Mouse (Mus musculus): ENCODE measurements around the gene Icam4. TPM values are rescaled to one million over a fixed set of nuclear protein-coding genes. Genes with fewer than 3 reads are reported as not detected.

The Icam4 gene
- polyA plus RNA-seq, 1 experiment, result 8.1 TPM

DNA sequence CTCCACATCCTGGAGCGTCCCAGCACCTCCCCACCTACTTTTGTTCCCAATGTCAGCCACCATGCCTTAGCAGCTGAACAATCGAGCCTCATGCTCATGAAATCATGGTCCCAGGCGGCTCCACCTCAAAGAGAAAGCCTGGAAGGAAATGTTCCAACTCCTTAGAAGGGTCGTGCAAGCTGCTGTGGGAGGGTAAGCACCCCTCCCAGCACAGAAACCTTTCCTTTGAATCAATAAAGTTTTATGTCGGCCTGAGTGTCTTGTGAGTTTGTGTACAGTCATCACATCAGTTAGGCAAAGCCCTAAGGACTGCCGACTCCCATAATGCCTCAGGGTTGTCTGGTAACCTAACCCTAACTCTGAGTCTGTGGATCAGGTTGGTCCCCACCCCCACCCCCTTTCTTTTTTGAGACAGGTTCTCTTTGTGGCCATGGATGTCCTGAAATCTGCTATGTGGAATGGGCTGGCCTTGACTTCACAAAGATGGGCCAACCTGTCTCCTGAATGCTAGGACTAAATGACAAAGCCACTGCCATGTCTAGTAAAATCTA, 538 bp upstream of the Icam4 start:
- Histone ChIP-seq H3K4me3 (ENCODE audit: extremely low read depth, insufficient read depth, insufficient read length) (no peak overlapping the region), H3K27ac (ENCODE audit: insufficient read depth, low read length) (no peak overlapping the region; the same call in 1 of the 2 replicates), H3K36me3 (ENCODE audit: control insufficient read depth, insufficient read depth, low read length) (peaks cover 32% of the 10 kb centered on the region), H3K4me1 (ENCODE audit: control insufficient read depth, insufficient read depth, insufficient read length) (peaks cover 22% of the 10 kb centered on the region), H3K27me3 (ENCODE audit: control insufficient read depth, insufficient read depth, low read length) (peaks cover 6% of the 10 kb centered on the region; the same call in 1 of the 2 replicates)
- 82% methylated on average over 6 of the region's 6 CpGs for WGBS
- no peak for TF ChIP-seq CTCF (IDR thresholded peaks at IDR 0.05; ENCODE audit: extremely low read depth, insufficient read depth, insufficient read length, insufficient replicate concordance)
- TF ChIP-seq POLR2A (IDR thresholded peaks at IDR 0.05; ENCODE audit: low read depth, low read length), result no peak
- DNase-seq (ENCODE audit: low read depth in 1 of 2, low spot score in 2 of 2), result no peak

DNA sequence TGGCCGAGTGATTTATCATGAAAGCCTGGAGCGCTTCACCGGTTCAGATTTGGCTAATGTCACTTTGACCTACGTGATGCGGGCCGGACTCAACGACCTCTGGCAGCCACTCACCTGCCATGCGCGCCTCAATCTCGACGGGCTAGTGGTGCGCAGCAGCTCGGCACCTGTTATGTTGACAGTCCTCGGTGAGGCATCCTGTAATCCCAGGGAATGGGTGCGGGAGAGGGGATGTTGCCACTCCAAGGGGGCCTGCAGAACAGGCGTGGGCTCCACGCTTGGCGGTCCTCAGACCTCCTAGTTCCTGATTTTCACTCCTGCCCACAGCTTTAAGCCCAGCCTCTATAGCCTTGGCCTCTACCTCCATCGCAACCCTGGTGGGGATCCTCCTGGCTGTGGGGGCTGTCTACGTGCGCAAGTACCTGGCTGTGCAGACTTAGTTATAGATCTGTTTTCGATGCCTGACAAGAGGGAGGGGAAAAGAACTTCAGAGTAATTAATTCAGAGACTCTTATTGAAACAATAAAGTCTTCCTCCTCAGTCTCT, 955 bp downstream of the Icam4 start:
- peak overlapping the region; percentile 34; the same call in 1 of the 2 replicates for H3K27ac ChIP-seq (ENCODE audit: insufficient read depth, low read length)
- peaks cover 22% of the 10 kb centered on the region for H3K4me1 ChIP-seq (ENCODE audit: control insufficient read depth, insufficient read depth, insufficient read length)
- 22% methylated on average over 22 of the region's 22 CpGs for WGBS
- TF ChIP-seq POLR2A (IDR thresholded peaks at IDR 0.05; ENCODE audit: low read depth, low read length), result no peak
- no peak for TF ChIP-seq CTCF (IDR thresholded peaks at IDR 0.05; ENCODE audit: extremely low read depth, insufficient read depth, insufficient read length, insufficient replicate concordance)
- DNase-seq (ENCODE audit: low read depth in 1 of 2, low spot score in 2 of 2), result no peak
- peaks cover 14% of the 10 kb centered on the region for H3K27me3 ChIP-seq (ENCODE audit: control insufficient read depth, insufficient read depth, low read length)
- peak overlapping the region; percentile 26 for H3K4me3 ChIP-seq (ENCODE audit: extremely low read depth, insufficient read depth, insufficient read length)
- H3K36me3 ChIP-seq (ENCODE audit: control insufficient read depth, insufficient read depth, low read length), result peaks cover 25% of the 10 kb centered on the region

DNA sequence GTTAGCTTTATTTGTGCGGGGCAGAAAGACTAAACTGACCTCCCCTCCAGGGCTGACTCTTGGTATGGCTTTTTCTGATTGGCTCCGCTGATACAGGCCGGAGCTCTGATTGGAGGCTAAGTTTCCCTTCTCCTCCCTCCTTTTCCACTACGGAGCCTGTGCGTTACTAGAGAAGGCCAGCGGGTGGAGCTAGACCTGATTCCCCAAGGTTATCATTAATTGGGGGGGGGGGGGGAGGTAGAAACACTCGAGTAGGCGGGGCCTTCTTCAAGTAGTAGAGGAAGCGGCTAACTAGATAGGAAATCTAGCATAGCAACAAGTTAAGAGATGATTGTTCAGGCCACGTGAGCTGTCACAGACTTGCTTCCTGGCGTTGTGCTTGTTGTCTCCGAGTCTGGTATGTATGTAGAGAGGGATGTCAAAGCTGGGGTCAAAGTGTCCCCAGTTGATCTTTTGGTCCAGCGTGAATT, 1.6 kb downstream of the Icam4 start:
- TF ChIP-seq CTCF (IDR thresholded peaks at IDR 0.05; ENCODE audit: extremely low read depth, insufficient read depth, insufficient read length, insufficient replicate concordance) (peak; percentile 51; the same call in 1 of the 2 replicates), POLR2A (IDR thresholded peaks at IDR 0.05; ENCODE audit: low read depth, low read length) (no peak)
- peak overlapping the region; percentile 77 for H3K27ac ChIP-seq (ENCODE audit: insufficient read depth, low read length)
- H3K36me3 ChIP-seq (ENCODE audit: control insufficient read depth, insufficient read depth, low read length), result peaks cover 21% of the 10 kb centered on the region
- H3K4me3 ChIP-seq (ENCODE audit: extremely low read depth, insufficient read depth, insufficient read length), result peak overlapping the region; percentile 68
- peaks cover 17% of the 10 kb centered on the region for H3K27me3 ChIP-seq (ENCODE audit: control insufficient read depth, insufficient read depth, low read length)
- peak; percentile 92 to 97 for DNase-seq (ENCODE audit: low read depth in 1 of 2, low spot score in 2 of 2)
- 1% methylated on average over 13 of the region's 13 CpGs for WGBS
- peaks cover 22% of the 10 kb centered on the region for H3K4me1 ChIP-seq (ENCODE audit: control insufficient read depth, insufficient read depth, insufficient read length)

DNA sequence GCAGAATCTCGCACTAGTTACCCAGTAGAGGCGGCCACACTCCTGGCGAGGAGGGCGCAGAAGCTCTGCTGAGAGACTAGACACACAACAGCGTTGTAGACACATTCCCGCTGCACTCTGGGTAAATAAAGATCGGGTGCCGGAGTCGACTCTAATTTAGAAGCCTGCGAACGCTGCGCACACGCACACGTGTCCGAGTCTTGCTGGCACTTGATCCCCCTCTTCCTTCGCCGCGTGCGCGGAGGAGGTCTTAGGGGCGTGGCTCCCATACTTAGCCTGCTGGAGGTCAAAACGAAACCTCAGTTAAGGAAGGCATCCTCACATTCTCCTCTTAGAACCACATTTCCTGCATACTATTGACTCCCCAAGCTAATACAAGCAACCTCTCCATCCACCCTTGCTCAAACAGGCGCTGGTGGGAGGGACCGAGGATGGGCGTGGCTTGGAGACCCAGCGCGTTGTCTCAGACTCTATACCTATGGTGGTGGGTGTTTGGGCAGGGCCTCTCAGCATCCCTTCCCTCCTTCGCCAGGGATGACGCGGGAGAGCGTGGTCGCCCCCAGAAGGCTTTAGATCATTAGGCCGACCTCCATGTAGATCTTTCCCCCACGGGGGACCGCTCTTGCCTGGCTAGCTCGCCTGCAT, 2.2 kb downstream of the Icam4 start:
- Histone ChIP-seq H3K27ac (ENCODE audit: insufficient read depth, low read length) (peak overlapping the region; percentile 77), H3K4me1 (ENCODE audit: control insufficient read depth, insufficient read depth, insufficient read length) (peaks cover 22% of the 10 kb centered on the region), H3K36me3 (ENCODE audit: control insufficient read depth, insufficient read depth, low read length) (peaks cover 16% of the 10 kb centered on the region), H3K27me3 (ENCODE audit: control insufficient read depth, insufficient read depth, low read length) (peaks cover 21% of the 10 kb centered on the region), H3K4me3 (ENCODE audit: extremely low read depth, insufficient read depth, insufficient read length) (peak overlapping the region; percentile 68)
- peak in 1 of 2 experiments; percentile 55 for DNase-seq (ENCODE audit: low read depth in 1 of 2, low spot score in 2 of 2)
- under 1% methylated on average over 36 of the region's 36 CpGs for WGBS
- TF ChIP-seq POLR2A (IDR thresholded peaks at IDR 0.05; ENCODE audit: low read depth, low read length) (no peak), CTCF (IDR thresholded peaks at IDR 0.05; ENCODE audit: extremely low read depth, insufficient read depth, insufficient read length, insufficient replicate concordance) (no peak)

DNA sequence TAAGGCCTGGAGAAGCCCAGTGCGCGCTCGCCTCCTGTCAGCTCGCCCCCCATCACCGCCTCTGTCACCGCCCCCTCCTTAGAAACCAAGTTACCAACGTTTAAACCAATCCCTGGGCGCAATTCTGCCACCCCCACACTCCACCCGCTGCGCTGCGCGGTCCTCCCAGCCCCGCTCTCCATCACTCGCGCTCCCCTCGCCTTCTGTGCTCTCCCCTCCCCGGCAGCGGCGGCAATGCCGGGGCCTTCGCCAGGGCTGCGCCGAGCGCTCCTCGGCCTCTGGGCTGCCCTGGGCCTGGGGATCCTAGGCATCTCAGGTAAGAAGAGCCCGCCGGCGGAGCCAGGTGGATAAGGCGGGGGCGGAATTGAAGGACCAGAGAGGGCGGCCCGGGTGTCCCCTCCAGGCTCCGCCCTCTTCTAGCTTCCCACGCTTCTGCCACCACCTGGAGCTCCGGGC, 2.8 kb downstream of the Icam4 start, which contains the start of gene Icam5:
TSS of gene Icam5 (plus strand) at position 178 of the 456 bp plus-strand sequence.
- TF ChIP-seq POLR2A (IDR thresholded peaks at IDR 0.05; ENCODE audit: low read depth, low read length), result no peak
- no peak for TF ChIP-seq CTCF (IDR thresholded peaks at IDR 0.05; ENCODE audit: extremely low read depth, insufficient read depth, insufficient read length, insufficient replicate concordance)
- under 1% methylated on average over 35 of the region's 35 CpGs for WGBS
- H3K27me3 ChIP-seq (ENCODE audit: control insufficient read depth, insufficient read depth, low read length), result peaks cover 25% of the 10 kb centered on the region
- DNase-seq (ENCODE audit: low read depth in 1 of 2, low spot score in 2 of 2), result no peak
- H3K27ac ChIP-seq (ENCODE audit: insufficient read depth, low read length), result peak within 1 kb of the TSS; percentile 77
- H3K36me3 ChIP-seq (ENCODE audit: control insufficient read depth, insufficient read depth, low read length), result peaks cover 11% of the 10 kb centered on the region
- H3K4me3 ChIP-seq (ENCODE audit: extremely low read depth, insufficient read depth, insufficient read length), result peak within 1 kb of the TSS; percentile 68
- H3K4me1 ChIP-seq (ENCODE audit: control insufficient read depth, insufficient read depth, insufficient read length), result peaks cover 22% of the 10 kb centered on the region

DNA sequence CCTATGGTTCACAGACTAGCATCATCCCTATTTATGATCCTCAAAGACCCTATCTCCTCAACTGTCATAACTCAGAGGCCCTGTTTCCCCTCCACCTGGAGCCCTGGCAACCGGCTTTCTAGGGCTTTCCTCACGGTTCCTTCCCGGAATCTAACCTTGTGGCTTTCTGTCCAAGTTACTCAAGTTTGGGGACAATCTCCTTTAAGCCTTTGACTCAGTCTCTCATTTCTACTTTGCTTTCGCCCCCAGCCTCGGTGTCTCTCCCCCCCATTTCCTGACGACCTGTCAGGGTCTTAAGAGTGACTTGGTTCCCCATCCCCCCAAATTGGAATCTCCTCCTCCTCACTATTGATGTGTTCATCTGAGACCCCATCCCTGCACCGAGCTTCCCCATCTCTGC, 3.3 kb downstream of the Icam4 start:
- DNase-seq (ENCODE audit: low read depth in 1 of 2, low spot score in 2 of 2), result no peak
- 6% methylated on average over 7 of the region's 7 CpGs for WGBS
- peaks cover 25% of the 10 kb centered on the region for H3K27me3 ChIP-seq (ENCODE audit: control insufficient read depth, insufficient read depth, low read length)
- TF ChIP-seq CTCF (IDR thresholded peaks at IDR 0.05; ENCODE audit: extremely low read depth, insufficient read depth, insufficient read length, insufficient replicate concordance), result no peak
- TF ChIP-seq POLR2A (IDR thresholded peaks at IDR 0.05; ENCODE audit: low read depth, low read length), result no peak
- H3K27ac ChIP-seq (ENCODE audit: insufficient read depth, low read length), result no peak overlapping the region
- H3K4me1 ChIP-seq (ENCODE audit: control insufficient read depth, insufficient read depth, insufficient read length), result peaks cover 22% of the 10 kb centered on the region
- peaks cover 5% of the 10 kb centered on the region for H3K36me3 ChIP-seq (ENCODE audit: control insufficient read depth, insufficient read depth, low read length)
- peak overlapping the region; percentile 65; the same call in 1 of the 2 replicates for H3K4me3 ChIP-seq (ENCODE audit: extremely low read depth, insufficient read depth, insufficient read length)

Data from spleen, adult 2 months (tissue).